Mouse (Mus musculus) intestine, embryonic 14.5 days (tissue): ENCODE results near the gene Cacng2. TPM values are rescaled to one million over a fixed set of nuclear protein-coding genes. Genes with fewer than 3 reads are reported as not detected.

ENCODE experiments used
- ATAC-seq: fragments of 200-750 bp; cut with Nextera tagmentation; replicated peaks from 2 replicates; pipeline ENCODE4 v1.8.0; 2017; ENCODE audit warnings: low read depth, moderate number of reproducible peaks, moderate TSS enrichment, moderate library complexity; ENCODE audit not compliant: low FRiP score, low TSS enrichment
- DNase-seq: peaks from one replicate; pipeline ENCODE4 v3.0.0-alpha.2; 2018; ENCODE audit warnings: low spot score
- H3K27ac ChIP-seq: fragments of 300-500 bp; sonication (generic); 2 replicates; pipeline ENCODE4 v1.5.1; 2014; ENCODE audit warnings: low read depth, mild to moderate bottlenecking, control low read depth
- H3K27me3 ChIP-seq: fragments of 300-500 bp; sonication (generic); replicated peaks from 2 replicates; pipeline ENCODE4 v1.6.1; 2014; ENCODE audit warnings: low read length, control low read depth; ENCODE audit not compliant: control insufficient read depth, insufficient read depth
- H3K36me3 ChIP-seq: fragments of 300-500 bp; sonication (generic); 2 replicates; pipeline ENCODE4 v1.6.1; 2014; ENCODE audit warnings: low read length, control low read depth; ENCODE audit not compliant: control insufficient read depth, insufficient read depth
- H3K4me1 ChIP-seq: fragments of 300-500 bp; sonication (generic); replicated peaks from 2 replicates; pipeline ENCODE4 v1.6.1; 2014; ENCODE audit warnings: low read length, control low read depth, mixed read lengths; ENCODE audit not compliant: control insufficient read depth, insufficient read depth
- H3K4me2 ChIP-seq: fragments of 300-500 bp; sonication (generic); 2 replicates; pipeline ENCODE4 v1.6.1; 2014; ENCODE audit warnings: low read length
- H3K4me3 ChIP-seq: fragments of 300-500 bp; sonication (generic); 2 replicates; pipeline ENCODE4 v1.5.1; 2014; ENCODE audit warnings: low read depth, low read length, control low read depth, mixed read lengths
- H3K9ac ChIP-seq: fragments of 300-500 bp; sonication (generic); 2 replicates; pipeline ENCODE4 v1.6.1; 2014; ENCODE audit warnings: mild to moderate bottlenecking, low read length
- H3K9me3 ChIP-seq: fragments of 300-500 bp; sonication (generic); 2 replicates; pipeline ENCODE4 v1.6.1; 2016; ENCODE audit warnings: low read length, control low read depth; ENCODE audit not compliant: control insufficient read depth
- WGBS: fragments of 180-500 bp; shearing (Covaris S2); extraction: QIAGEN DNeasy Blood & Tissue Kit; methylation state at CpG from one replicate; pipeline ENCODE4 v1.1.7; 2014; 5-methylcytosine and 5-hydroxymethylcytosine counted together
- polyA plus RNA-seq: library from polyadenylated mRNA; unstranded; fragments of >200 nt; fragmentation: Nextera tagmentation; extraction: Ambion mirVana; gene quantifications from 2 replicates; pipeline ENCODE4 v1.2.1, GENCODE M21; 2014

Gene Cacng2
- polyA plus RNA-seq, 1 experiment from 2014 or later: 0.15 TPM

DNA sequence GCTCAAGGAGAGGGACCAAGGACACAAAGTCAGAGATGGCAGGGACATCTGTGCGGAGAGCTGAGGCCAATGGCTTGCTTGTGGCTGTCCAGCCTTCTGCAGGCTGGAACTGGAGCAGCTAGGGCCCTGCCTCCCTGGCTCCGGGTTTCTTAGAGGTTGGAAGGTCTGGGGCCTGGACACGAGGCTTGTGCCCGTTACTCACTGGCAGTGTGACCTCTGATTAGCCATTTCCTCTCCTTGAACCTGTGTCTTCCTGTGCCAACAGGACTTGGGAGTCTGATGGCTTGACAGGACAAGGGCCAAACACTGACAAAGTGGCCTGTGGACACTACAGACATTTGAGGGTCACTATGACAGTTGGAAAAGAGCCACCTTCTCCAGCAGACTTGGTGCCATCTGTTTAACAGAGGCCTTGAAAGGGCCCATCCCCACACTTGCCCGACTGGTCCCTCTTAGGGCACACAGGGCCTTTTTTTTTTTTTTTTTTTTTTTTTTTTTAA is 138.6 kb downstream of the Cacng2 start:
- WGBS: 62% methylated on average over 5 of the region's 5 CpGs
- H3K4me2 ChIP-seq: no peak overlapping the region

GRCm38 (mm10) chr15:77979427-77979865 is 140.4 kb downstream of the Cacng2 start:
- H3K36me3 ChIP-seq: no peaks in the 10 kb centered on the region
- no peak for ATAC-seq
- DNase-seq: no peak
- H3K4me3 ChIP-seq: no peak overlapping the region
- H3K9ac ChIP-seq: no peak overlapping the region
- WGBS: 85% methylated on average over 10 of the region's 10 CpGs
- no peak overlapping the region for H3K4me2 ChIP-seq
- H3K27ac ChIP-seq: no peak overlapping the region
- 0 out of 2 replicates have a peak, but pooled peaks cover 2% of the 10 kb centered on the region for H3K27me3 ChIP-seq
- H3K9me3 ChIP-seq: no peaks in the 10 kb centered on the region
- no peaks in the 10 kb centered on the region for H3K4me1 ChIP-seq

More for the DNA sequence above, 138.6 kb downstream of the Cacng2 start:
- H3K9me3 ChIP-seq: no peaks in the 10 kb centered on the region
- H3K36me3 ChIP-seq: no peaks in the 10 kb centered on the region
- H3K27ac ChIP-seq: no peak overlapping the region
- DNase-seq (no peak), ATAC-seq (no peak)
- H3K4me1 ChIP-seq: no peaks in the 10 kb centered on the region
- H3K27me3 ChIP-seq: 0 out of 2 replicates have a peak, but pooled peaks cover 2% of the 10 kb centered on the region
- no peak overlapping the region for H3K4me3 ChIP-seq
- no peak overlapping the region for H3K9ac ChIP-seq

DNA sequence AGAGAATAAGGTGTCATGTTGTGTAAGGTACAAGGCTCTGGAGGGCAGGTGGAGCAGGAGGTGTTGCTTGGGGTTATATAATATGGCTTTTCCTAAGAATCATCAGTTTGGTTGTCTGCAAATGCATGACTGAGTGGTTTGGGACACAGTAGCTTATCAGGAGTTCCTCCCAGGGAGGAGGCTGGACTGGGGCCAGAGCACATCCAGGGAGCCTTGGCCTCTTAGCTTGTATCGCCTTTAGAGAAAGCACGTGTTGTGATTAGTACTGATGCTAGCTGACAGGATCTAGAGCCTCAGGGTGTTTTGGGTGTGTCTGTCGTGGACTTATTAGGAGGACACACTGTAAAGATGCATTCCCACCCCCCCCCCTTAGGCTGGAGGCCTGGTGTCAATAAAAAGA is 142.2 kb downstream of the Cacng2 start:
- no peak overlapping the region for H3K4me3 ChIP-seq
- H3K9me3 ChIP-seq: no peaks in the 10 kb centered on the region
- DNase-seq (no peak), ATAC-seq (no peak)
- H3K27me3 ChIP-seq: 0 out of 2 replicates have a peak, but pooled peaks cover 2% of the 10 kb centered on the region
- WGBS: 67% methylated on average over 3 of the region's 3 CpGs
- H3K4me2 ChIP-seq: no peak overlapping the region
- H3K4me1 ChIP-seq: no peaks in the 10 kb centered on the region
- no peaks in the 10 kb centered on the region for H3K36me3 ChIP-seq
- no peak overlapping the region for H3K9ac ChIP-seq
- H3K27ac ChIP-seq: no peak overlapping the region

GRCm38 (mm10) chr15:77974165-77974841 is 145.5 kb downstream of the Cacng2 start:
- peaks cover 6% of the 10 kb centered on the region for H3K4me1 ChIP-seq
- no peak for DNase-seq
- H3K36me3 ChIP-seq: no peaks in the 10 kb centered on the region
- no peak overlapping the region for H3K27ac ChIP-seq
- H3K4me2 ChIP-seq: no peak overlapping the region
- no peak overlapping the region for H3K4me3 ChIP-seq
- no peak overlapping the region for H3K9ac ChIP-seq
- ATAC-seq: no peak
- no peaks in the 10 kb centered on the region for H3K27me3 ChIP-seq
- WGBS: 75% methylated on average over 6 of the region's 6 CpGs
- H3K9me3 ChIP-seq: no peaks in the 10 kb centered on the region

DNA sequence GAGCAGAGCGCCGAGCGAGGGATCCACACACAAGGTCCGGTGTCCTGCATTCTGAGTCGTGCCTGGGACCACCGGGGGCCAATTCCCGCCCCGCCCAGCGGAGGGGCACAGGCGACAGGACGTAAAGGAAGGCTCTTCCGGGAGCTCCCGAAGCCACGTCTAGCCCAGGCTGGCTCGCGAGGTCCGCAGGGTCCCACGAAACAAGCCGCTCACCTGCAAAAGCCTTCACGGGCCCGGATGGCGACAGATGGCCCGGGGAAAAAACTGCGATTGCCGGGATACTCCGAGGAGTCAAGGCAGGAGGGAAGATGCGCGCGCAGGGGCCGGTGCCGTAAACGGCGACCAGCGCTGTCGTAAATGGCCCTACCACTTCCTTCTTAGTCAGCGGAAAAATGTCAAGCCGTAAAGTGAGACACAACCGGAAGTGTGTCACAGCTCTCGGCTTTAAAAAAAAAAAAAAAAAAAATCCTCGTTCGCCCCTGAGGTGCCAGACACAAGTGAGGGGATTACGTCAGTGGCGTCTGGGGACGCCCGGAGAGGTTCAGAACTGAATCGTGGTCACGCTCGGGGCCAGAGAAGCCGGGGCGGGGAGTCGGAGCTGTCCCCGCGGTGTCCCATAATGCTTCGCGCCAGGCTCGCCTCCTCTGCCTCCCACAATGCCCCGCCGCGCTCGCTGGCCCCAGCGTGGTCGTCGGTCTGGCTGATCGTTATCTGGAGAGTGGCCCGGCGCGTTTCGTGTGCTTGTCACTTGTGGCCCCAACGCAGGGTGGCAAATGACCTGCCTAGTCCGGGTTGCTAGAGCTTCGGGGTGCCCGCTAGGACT is 149.1 kb downstream of the Cacng2 start, which contains the start of gene Eif3d:
TSS of gene Eif3d (minus strand) at position 344 of the 823 bp plus-strand sequence.
- Histone ChIP-seq H3K4me1 (peaks cover 9% of the 10 kb centered on the region), H3K9ac (peak within 1 kb of the TSS; percentile 98), H3K36me3 (peaks cover 32% of the 10 kb centered on the region), H3K4me3 (peak within 1 kb of the TSS; percentile 95), H3K27ac (peak within 1 kb of the TSS; percentile 100), H3K27me3 (no peaks in the 10 kb centered on the region), H3K4me2 (peak within 1 kb of the TSS; percentile 99), H3K9me3 (no peaks in the 10 kb centered on the region)
- ATAC-seq (peak; percentile 86), DNase-seq (peak; percentile 98)
- WGBS: under 1% methylated on average over 72 of the region's 72 CpGs

DNA sequence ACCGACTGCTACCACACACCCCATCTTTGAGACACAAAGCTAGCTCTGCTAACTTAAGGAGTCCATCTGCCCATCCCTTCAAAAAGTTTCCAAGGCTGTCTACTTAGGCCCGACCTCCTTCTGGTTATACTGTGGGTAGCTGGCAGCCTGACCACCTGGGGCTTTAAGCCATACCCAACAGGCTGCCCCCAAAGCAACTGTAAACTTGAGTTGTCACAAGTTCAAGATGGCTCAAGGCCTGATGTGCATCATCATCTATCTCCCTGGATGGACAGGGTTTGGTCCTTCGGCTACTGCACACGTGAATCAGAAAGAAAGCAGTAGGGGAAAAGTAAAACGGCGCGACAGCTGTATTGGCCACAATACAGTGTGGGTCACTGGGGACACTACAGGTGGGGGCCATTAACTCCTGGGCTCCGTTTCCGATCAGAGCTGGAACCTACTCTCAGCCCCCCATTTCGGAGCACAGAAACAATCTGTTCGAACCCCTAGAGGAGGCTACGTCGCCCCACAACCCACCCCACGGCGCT is 149.8 kb downstream of the Cacng2 start:
- peak; percentile 57 for DNase-seq
- Histone ChIP-seq H3K9me3 (no peaks in the 10 kb centered on the region), H3K4me3 (peak overlapping the region; percentile 95), H3K9ac (peak overlapping the region; percentile 98), H3K4me2 (peak overlapping the region; percentile 99), H3K27ac (peak overlapping the region; percentile 100), H3K36me3 (peaks cover 38% of the 10 kb centered on the region), H3K27me3 (no peaks in the 10 kb centered on the region), H3K4me1 (peaks cover 9% of the 10 kb centered on the region)
- ATAC-seq: peak; percentile 51
- 3% methylated on average over 15 of the region's 15 CpGs for WGBS

DNA sequence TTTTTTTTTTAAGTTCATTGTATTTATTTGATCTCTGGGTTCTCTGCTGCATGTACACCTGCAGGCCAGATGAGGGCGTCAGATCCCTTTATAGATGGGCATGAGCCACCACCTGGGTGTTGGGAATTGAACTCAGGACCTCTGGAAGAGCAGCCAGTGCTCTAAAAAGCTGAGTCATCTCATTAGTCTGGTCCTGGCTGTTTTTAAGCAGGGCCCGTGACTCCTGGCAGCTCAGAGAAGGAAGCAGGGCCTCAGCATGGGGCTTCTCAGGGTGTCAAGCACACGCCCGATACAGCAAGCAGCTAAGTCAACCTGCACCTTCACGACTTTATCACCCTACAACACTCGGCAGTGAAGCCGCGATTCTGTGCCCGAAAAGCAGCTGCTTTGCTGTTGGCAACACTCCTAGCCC is 154.7 kb downstream of the Cacng2 start:
- Histone ChIP-seq H3K4me1 (peaks cover 9% of the 10 kb centered on the region), H3K27me3 (no peaks in the 10 kb centered on the region), H3K27ac (no peak overlapping the region), H3K9ac (no peak overlapping the region), H3K9me3 (no peaks in the 10 kb centered on the region), H3K4me3 (no peak overlapping the region), H3K36me3 (peaks cover 87% of the 10 kb centered on the region), H3K4me2 (no peak overlapping the region)
- 85% methylated on average over 9 of the region's 9 CpGs for WGBS
- ATAC-seq (no peak), DNase-seq (no peak)

- H3K27me3 ChIP-seq: no peaks in the 10 kb centered on the region
- peaks cover 94% of the 10 kb centered on the region for H3K36me3 ChIP-seq
- no peaks in the 10 kb centered on the region for H3K9me3 ChIP-seq
- H3K4me3 ChIP-seq: no peak overlapping the region
- no peak overlapping the region for H3K9ac ChIP-seq
- WGBS: 92% methylated on average over 5 of the region's 5 CpGs
- H3K4me1 ChIP-seq: no peaks in the 10 kb centered on the region
- H3K4me2 ChIP-seq: no peak overlapping the region
- no peak overlapping the region for H3K27ac ChIP-seq
- ATAC-seq (no peak), DNase-seq (no peak)
Measured at GRCm38 (mm10) chr15:77962447-77962846, 157.4 kb downstream of the Cacng2 start.
